16 mouse cellular contexts compared by ENCODE assay signal in genomic region chr4:67522235-67522634, GRCm38 (mm10).
"Had no signal": no experiment of that assay in that cellular context is flagged by ENCODE, and none has a peak within 500 bp of the region (broad histone marks: within the 10 kb centered on the region; RNA-seq: fewer than 3 reads in every experiment).

No protein-coding gene starts in this region.

- ATAC-seq: lung, postnatal 0 days had no signal

- H3K27ac ChIP-seq: kidney, postnatal 0 days; layer of hippocampus, adult 2 months; limb, embryonic 10.5 days; liver, embryonic 15.5 days; midbrain, embryonic 10.5 days; neural tube, embryonic 15.5 days; stomach, embryonic 15.5 days had no signal

- DNase-seq: kidney, adult 9 months; kidney, postnatal 4 days; lung, adult 2 months; lung, postnatal 4 days; midbrain, embryonic 14.5 days; thymus, postnatal 4 days had no signal

- H3K27me3 ChIP-seq: liver, embryonic 15.5 days; neural tube, embryonic 15.5 days; stomach, embryonic 15.5 days had no signal

- H3K4me2 ChIP-seq: liver, embryonic 11.5 days; liver, embryonic 15.5 days; neural tube, embryonic 15.5 days; stomach, embryonic 15.5 days had no signal

- H3K9me3 ChIP-seq: limb, embryonic 10.5 days; liver, embryonic 15.5 days; midbrain, embryonic 10.5 days; neural tube, embryonic 15.5 days; stomach, embryonic 15.5 days had no signal

- H3K9ac ChIP-seq: liver, embryonic 15.5 days; neural tube, embryonic 15.5 days; stomach, embryonic 15.5 days had no signal

- H3K4me1 ChIP-seq: limb, embryonic 10.5 days; liver, embryonic 15.5 days; midbrain, embryonic 10.5 days; neural tube, embryonic 15.5 days; stomach, embryonic 15.5 days had no signal

- H3K4me3 ChIP-seq: layer of hippocampus, adult 2 months; limb, embryonic 10.5 days; liver, embryonic 15.5 days; midbrain, embryonic 10.5 days; myocyte; neural tube, embryonic 15.5 days; stomach, embryonic 15.5 days had no signal

- H3K36me3 ChIP-seq: limb, embryonic 10.5 days; liver, embryonic 15.5 days; midbrain, embryonic 10.5 days; neural tube, embryonic 15.5 days; stomach, embryonic 15.5 days had no signal
